Mouse (Mus musculus): ENCODE measurements around the gene Myo6. TPM values are rescaled to one million over a fixed set of nuclear protein-coding genes. Genes with fewer than 3 reads are reported as not detected.

Myo6 gene
- total and polyA plus RNA-seq, 2 experiments from 2014 or later = 25.5 to 44.6 TPM

DNA sequence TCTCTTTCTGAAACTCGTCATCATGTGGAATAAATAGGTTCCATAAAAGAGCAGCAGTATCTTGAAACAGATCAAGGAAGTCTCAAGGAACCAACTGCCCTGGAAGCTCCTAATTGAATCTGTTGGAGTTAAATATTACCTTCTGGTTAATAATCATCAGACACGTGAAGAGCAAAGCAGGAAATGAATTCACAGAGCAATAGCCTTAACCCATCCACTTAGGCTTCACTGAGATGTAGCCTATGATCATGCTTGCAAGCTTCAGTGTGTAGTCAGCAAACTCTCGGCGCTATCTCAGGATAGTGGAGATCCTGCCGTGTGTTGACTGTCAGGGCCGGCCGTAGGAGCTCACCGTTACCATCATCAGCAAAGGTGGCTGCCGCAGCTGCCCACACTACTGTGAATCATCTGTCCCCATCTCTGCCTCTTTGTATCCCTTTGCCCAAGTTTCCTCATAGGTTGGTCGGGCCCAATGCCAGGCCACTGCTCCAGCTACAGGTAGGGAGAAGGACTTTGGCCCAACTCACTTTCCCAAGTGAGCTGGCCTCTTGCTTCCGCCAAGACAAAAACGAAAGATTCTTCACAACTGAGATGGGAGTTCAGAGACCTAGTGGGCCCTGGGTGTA is 6.9 kb upstream of the Myo6 start:
- no peaks in the 10 kb centered on the region for H3K9me3 ChIP-seq (ENCODE audit: low read length)
- no peak overlapping the region for H3K4me2 ChIP-seq (ENCODE audit: low read depth, low read length, poor library complexity, severe bottlenecking)

DNA sequence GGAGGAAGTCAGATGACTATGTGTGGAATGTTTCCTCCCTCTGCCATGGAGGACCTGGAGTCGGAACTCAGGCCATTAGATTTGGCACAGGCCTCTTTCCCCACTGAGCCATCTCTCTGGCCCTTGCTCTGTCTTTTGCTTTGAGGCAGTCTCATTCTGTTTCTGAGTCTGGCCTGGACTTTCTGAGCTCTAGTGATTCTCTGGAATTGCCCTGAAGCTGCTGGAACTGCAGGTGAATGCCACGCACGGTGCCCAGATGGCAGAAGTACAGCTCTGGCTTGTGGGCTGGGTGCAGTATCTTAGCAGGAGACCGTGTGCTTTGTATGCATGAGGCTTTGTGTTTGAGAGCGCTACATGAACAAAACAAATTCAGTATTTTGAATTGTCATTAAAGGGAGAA is 5.9 kb upstream of the Myo6 start:
- Histone ChIP-seq H3K27ac (ENCODE audit: low read depth, low read length) (no peak overlapping the region), H3K9me3 (ENCODE audit: low read length) (no peaks in the 10 kb centered on the region), H3K27me3 (ENCODE audit: insufficient read depth, low read length) (no peaks in the 10 kb centered on the region), H3K36me3 (ENCODE audit: insufficient read depth, low read length) (no peaks in the 10 kb centered on the region), H3K9ac (replicated peaks; ENCODE audit: low read length, poor library complexity, severe bottlenecking) (no peak overlapping the region), H3K4me3 (ENCODE audit: low read depth, low read length) (no peak overlapping the region), H3K4me1 (ENCODE audit: insufficient read depth, low read length) (no peaks in the 10 kb centered on the region), H3K4me2 (ENCODE audit: low read depth, low read length, poor library complexity, severe bottlenecking) (no peak overlapping the region)
- no peak for TF ChIP-seq CTCF (IDR thresholded peaks at IDR 0.05)
- ATAC-seq (ENCODE audit: low FRiP score) (no peak), DNase-seq (ENCODE audit: low spot score) (no peak)
- 71% methylated on average over 5 of the region's 5 CpGs for WGBS

More for the DNA sequence above, 6.9 kb upstream of the Myo6 start:
- Histone ChIP-seq H3K27me3 (ENCODE audit: insufficient read depth, low read length) (no peaks in the 10 kb centered on the region), H3K4me3 (ENCODE audit: low read depth, low read length) (no peak overlapping the region), H3K27ac (ENCODE audit: low read depth, low read length) (no peak overlapping the region), H3K36me3 (ENCODE audit: insufficient read depth, low read length) (no peaks in the 10 kb centered on the region), H3K4me1 (ENCODE audit: insufficient read depth, low read length) (no peaks in the 10 kb centered on the region), H3K9ac (replicated peaks; ENCODE audit: low read length, poor library complexity, severe bottlenecking) (no peak overlapping the region)
- WGBS = 91% methylated on average over 12 of the region's 12 CpGs
- TF ChIP-seq CTCF (IDR thresholded peaks at IDR 0.05) = no peak
- DNase-seq (ENCODE audit: low spot score) = no peak
- no peak for ATAC-seq (ENCODE audit: low FRiP score)

DNA sequence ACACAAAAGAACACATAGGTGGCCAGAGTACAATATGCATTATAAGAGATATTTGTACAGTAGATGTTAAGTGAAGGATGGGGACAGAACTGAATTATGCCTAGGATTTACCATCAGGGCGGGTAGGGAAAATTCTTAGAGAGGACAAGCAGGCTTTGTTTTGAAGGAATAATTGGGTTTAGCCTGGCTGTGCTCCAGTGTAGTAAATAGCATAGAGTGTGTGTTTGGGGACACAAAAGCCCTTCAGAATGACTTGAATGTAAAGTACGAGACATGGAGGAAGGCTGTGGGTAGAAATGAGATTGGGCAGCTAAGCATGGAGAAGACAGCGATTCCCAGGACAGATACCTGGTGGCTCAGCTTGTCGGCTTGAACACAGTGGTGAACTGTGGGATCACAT is 3.4 kb upstream of the Myo6 start:
- Histone ChIP-seq H3K27me3 (ENCODE audit: insufficient read depth, low read length) (no peaks in the 10 kb centered on the region), H3K9me3 (ENCODE audit: low read length) (no peaks in the 10 kb centered on the region), H3K4me2 (ENCODE audit: low read depth, low read length, poor library complexity, severe bottlenecking) (no peak overlapping the region), H3K4me3 (ENCODE audit: low read depth, low read length) (no peak overlapping the region), H3K36me3 (ENCODE audit: insufficient read depth, low read length) (no peaks in the 10 kb centered on the region), H3K9ac (replicated peaks; ENCODE audit: low read length, poor library complexity, severe bottlenecking) (no peak overlapping the region), H3K27ac (ENCODE audit: low read depth, low read length) (no peak overlapping the region), H3K4me1 (ENCODE audit: insufficient read depth, low read length) (no peaks in the 10 kb centered on the region)
- 54% methylated on average over 4 of the region's 4 CpGs for WGBS
- ATAC-seq (ENCODE audit: low FRiP score) (no peak), DNase-seq (ENCODE audit: low spot score) (no peak)
- no peak for TF ChIP-seq CTCF (IDR thresholded peaks at IDR 0.05)

DNA sequence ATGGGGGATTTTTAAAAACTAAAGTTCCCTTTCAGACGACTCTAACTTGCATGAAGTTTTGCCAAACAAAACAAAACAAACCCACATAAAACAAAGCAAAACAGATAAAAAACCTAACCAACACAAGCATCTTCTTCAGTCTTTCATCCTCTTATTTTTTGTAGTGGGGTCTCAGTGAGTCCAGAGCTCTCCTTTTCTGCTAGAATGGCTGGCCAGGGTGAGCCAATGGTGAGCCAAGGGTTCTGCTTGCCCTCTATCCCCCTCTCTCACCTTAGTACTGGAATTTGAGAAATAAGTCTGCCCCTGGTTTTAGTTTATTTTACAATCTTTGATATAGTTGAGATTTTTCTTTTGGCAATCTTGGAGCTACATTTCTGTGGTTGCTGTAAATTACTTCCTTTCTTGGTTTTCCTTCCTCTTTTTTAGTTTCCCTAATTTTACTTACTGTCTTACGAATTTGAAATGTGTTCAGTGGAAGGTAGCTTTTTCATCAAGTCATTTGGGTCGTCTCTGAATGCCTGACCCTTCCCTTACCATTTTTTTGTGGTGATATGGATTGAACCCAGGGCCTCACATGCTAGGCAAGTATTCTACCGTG is 1.6 kb upstream of the Myo6 start:
- WGBS = 81% methylated on average over 4 of the region's 4 CpGs
- no peak overlapping the region for H3K4me2 ChIP-seq (ENCODE audit: low read depth, low read length, poor library complexity, severe bottlenecking)
- H3K9me3 ChIP-seq (ENCODE audit: low read length) = no peaks in the 10 kb centered on the region
- DNase-seq (ENCODE audit: low spot score) (no peak), ATAC-seq (ENCODE audit: low FRiP score) (no peak)
- H3K4me3 ChIP-seq (ENCODE audit: low read depth, low read length) = no peak overlapping the region
- H3K4me1 ChIP-seq (ENCODE audit: insufficient read depth, low read length) = no peaks in the 10 kb centered on the region
- H3K27ac ChIP-seq (ENCODE audit: low read depth, low read length) = no peak overlapping the region
- TF ChIP-seq CTCF (IDR thresholded peaks at IDR 0.05) = no peak
- H3K27me3 ChIP-seq (ENCODE audit: insufficient read depth, low read length) = no peaks in the 10 kb centered on the region
- no peak overlapping the region for H3K9ac ChIP-seq (replicated peaks; ENCODE audit: low read length, poor library complexity, severe bottlenecking)
- no peaks in the 10 kb centered on the region for H3K36me3 ChIP-seq (ENCODE audit: insufficient read depth, low read length)

DNA sequence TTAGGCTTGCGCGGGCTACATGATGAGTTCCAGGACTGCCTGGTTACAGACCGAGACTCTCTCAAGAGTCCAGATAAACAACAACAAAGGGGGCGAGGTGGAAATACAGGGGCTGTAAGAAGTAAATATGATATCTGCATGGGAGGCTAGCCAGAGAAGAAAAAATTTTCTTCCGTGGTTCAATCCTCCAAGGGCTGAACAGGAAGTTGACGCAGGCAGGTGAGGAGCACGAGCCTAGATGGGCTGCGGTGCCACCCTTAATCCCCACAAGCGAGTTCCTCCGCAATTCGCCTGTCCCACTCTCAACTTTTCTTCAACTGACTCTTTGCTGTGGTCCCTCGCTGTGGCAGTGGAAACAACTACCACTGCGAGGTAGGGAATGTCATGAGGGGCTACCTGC is 640 bp upstream of the Myo6 start:
- no peak for TF ChIP-seq CTCF (IDR thresholded peaks at IDR 0.05)
- no peaks in the 10 kb centered on the region for H3K27me3 ChIP-seq (ENCODE audit: insufficient read depth, low read length)
- WGBS = 5% methylated on average over 13 of the region's 13 CpGs
- H3K4me3 ChIP-seq (ENCODE audit: low read depth, low read length) = peak overlapping the region; percentile 80
- H3K9ac ChIP-seq (replicated peaks; ENCODE audit: low read length, poor library complexity, severe bottlenecking) = peak overlapping the region; percentile 61
- DNase-seq (ENCODE audit: low spot score) = no peak
- no peak for ATAC-seq (ENCODE audit: low FRiP score)
- H3K4me1 ChIP-seq (ENCODE audit: insufficient read depth, low read length) = no peaks in the 10 kb centered on the region
- H3K4me2 ChIP-seq (ENCODE audit: low read depth, low read length, poor library complexity, severe bottlenecking) = peak overlapping the region; percentile 74
- no peak overlapping the region for H3K27ac ChIP-seq (ENCODE audit: low read depth, low read length)
- no peaks in the 10 kb centered on the region for H3K9me3 ChIP-seq (ENCODE audit: low read length)
- no peaks in the 10 kb centered on the region for H3K36me3 ChIP-seq (ENCODE audit: insufficient read depth, low read length)

DNA sequence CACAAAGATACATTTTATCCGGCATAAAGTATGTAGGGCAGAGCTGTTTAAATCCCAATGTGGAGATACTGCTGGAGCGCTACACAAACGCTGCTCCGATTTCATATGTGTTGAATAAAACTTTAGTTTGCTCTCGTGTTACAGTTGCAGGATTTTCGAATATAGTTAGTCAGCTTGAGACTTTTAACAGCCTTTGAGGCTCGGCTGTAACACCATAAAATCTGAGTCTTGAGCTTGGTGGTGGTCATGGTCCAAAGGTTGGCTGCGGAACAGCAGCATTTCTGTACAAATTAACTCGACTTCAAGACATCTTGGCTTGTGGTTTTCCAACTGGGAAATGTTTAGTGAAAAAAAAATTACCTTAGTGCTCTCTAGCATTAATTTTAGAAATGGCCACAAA is 859 bp downstream of the Myo6 start:
- H3K27ac ChIP-seq (ENCODE audit: low read depth, low read length) = no peak overlapping the region
- ATAC-seq (ENCODE audit: low FRiP score) (no peak), DNase-seq (ENCODE audit: low spot score) (no peak)
- no peaks in the 10 kb centered on the region for H3K9me3 ChIP-seq (ENCODE audit: low read length)
- no peaks in the 10 kb centered on the region for H3K27me3 ChIP-seq (ENCODE audit: insufficient read depth, low read length)
- H3K9ac ChIP-seq (replicated peaks; ENCODE audit: low read length, poor library complexity, severe bottlenecking) = no peak overlapping the region
- peak overlapping the region; percentile 74 for H3K4me2 ChIP-seq (ENCODE audit: low read depth, low read length, poor library complexity, severe bottlenecking)
- WGBS = 27% methylated on average over 9 of the region's 9 CpGs
- peak overlapping the region; percentile 80 for H3K4me3 ChIP-seq (ENCODE audit: low read depth, low read length)
- no peaks in the 10 kb centered on the region for H3K36me3 ChIP-seq (ENCODE audit: insufficient read depth, low read length)
- no peak for TF ChIP-seq CTCF (IDR thresholded peaks at IDR 0.05)
- H3K4me1 ChIP-seq (ENCODE audit: insufficient read depth, low read length) = no peaks in the 10 kb centered on the region
